Mouse (Mus musculus) MEL (cell line): Measurements from ENCODE around the gene Olfr545.

Experiments
- CTCF ChIP-seq, 3 experiments: IDR thresholded peaks in 2 of 3; conservative IDR thresholded peaks in 1 of 3; 2 replicates each; pipeline ENCODE4 v1.5.1; 2011 to 2012; ENCODE audit warnings: low read length in 3 of 3, low read depth in 2 of 3, mild to moderate bottlenecking in 2 of 3, improper control_type of control experiment in 1 of 3, inconsistent platforms in 1 of 3, mixed read lengths in 1 of 3, moderate library complexity in 1 of 3; ENCODE audit not compliant: control insufficient read depth in 1 of 3, insufficient read depth in 1 of 3, poor library complexity in 1 of 3, severe bottlenecking in 1 of 3
- MAX ChIP-seq: IDR thresholded peaks from 2 replicates; pipeline ENCODE4 v1.6.1; 2011; ENCODE audit warnings: low read length, improper control_type of control experiment
- MAZ ChIP-seq: IDR thresholded peaks from 2 replicates; pipeline ENCODE4 v1.6.1; 2012; ENCODE audit warnings: low read depth, mild to moderate bottlenecking, inconsistent platforms, low read length, improper control_type of control experiment
- POLR2A ChIP-seq, 2 experiments: IDR thresholded peaks; 2 replicates each; pipeline ENCODE4 v1.6.1; 2011 to 2012; ENCODE audit warnings: low read length in 2 of 2, mild to moderate bottlenecking in 2 of 2, control low read depth in 1 of 2, improper control_type of control experiment in 1 of 2, low read depth in 1 of 2, moderate library complexity in 1 of 2; ENCODE audit not compliant: control insufficient read depth in 1 of 2, insufficient read depth in 1 of 2, poor library complexity in 1 of 2
- TBP ChIP-seq: IDR thresholded peaks from 2 replicates; pipeline ENCODE4 v1.8.0; 2011; ENCODE audit warnings: low read depth, low read length, improper control_type of control experiment
- UBTF ChIP-seq: IDR thresholded peaks from 2 replicates; pipeline ENCODE4 v1.6.1; 2012; ENCODE audit warnings: low read depth, mild to moderate bottlenecking, inconsistent platforms, low read length, improper control_type of control experiment, moderate library complexity, borderline replicate concordance; ENCODE audit not compliant: insufficient read depth

DNA sequence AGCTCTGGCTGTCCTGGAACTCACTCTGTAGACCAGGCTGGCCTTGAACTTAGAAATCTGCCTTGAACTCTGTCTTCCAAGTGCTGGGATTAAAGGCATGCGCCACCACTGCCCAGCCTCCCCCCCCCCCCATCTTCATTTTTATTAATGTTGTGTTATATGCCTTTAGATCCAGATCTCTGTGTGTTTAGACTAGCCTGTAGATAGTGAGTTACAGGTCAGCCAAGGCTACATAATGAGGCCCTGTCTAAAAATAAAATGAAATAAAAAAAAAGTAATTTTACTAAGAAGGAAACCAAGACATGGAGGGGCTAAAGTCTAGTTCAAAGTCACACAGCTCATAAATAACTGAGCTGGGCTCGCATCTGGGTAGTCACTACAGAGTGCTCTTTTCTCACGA lies 20.4 kb downstream of the Olfr545 start:
- TF ChIP-seq POLR2A (IDR thresholded peaks at IDR 0.05; ENCODE audit: control insufficient read depth in 1 of 2, insufficient read depth in 1 of 2, low read depth in 1 of 2, low read length in 2 of 2, poor library complexity in 1 of 2): no peak
- no peak for TF ChIP-seq CTCF (IDR thresholded peaks at IDR 0.05 in 2 of 3, conservative IDR thresholded peaks at IDR 0.05 in 1 of 3; ENCODE audit: control insufficient read depth in 1 of 3, insufficient read depth in 1 of 3, low read depth in 2 of 3, low read length in 3 of 3, poor library complexity in 1 of 3, severe bottlenecking in 1 of 3)
- no peak for TF ChIP-seq MAZ
- no peak for TF ChIP-seq MAX
- no peak for TF ChIP-seq TBP
- no peak for TF ChIP-seq UBTF
